Mouse (Mus musculus) hindbrain, embryonic 16.5 days (tissue): ENCODE measurements around the gene Znrf3. TPM values are rescaled to one million over a fixed set of nuclear protein-coding genes. Genes with fewer than 3 reads are reported as not detected.

Experiments
- ATAC-seq: fragments of 200-750 bp; cut with Nextera tagmentation; 2 replicates; pipeline ENCODE4 v1.8.0; 2017; ENCODE audit warnings: moderate TSS enrichment, moderate library complexity
- H3K27ac ChIP-seq: fragments of 300-500 bp; sonication (generic); 2 replicates; pipeline ENCODE4 v1.5.1; 2014; ENCODE audit warnings: low read depth, mild to moderate bottlenecking, control low read depth, low read length, moderate library complexity
- H3K27me3 ChIP-seq: fragments of 300-500 bp; sonication (generic); replicated peaks from 2 replicates; pipeline ENCODE4 v1.6.1; 2014; ENCODE audit warnings: low read length; ENCODE audit not compliant: control insufficient read depth, insufficient read depth
- H3K36me3 ChIP-seq: fragments of 300-500 bp; sonication (generic); 2 replicates; pipeline ENCODE4 v1.6.1; 2014; ENCODE audit warnings: mild to moderate bottlenecking, low read length, moderate library complexity, mixed read lengths; ENCODE audit not compliant: control insufficient read depth, insufficient read depth
- H3K4me1 ChIP-seq: fragments of 300-500 bp; sonication (generic); 2 replicates; pipeline ENCODE4 v1.6.1; 2014; ENCODE audit warnings: low read depth, low read length; ENCODE audit not compliant: control insufficient read depth, insufficient read depth
- H3K4me2 ChIP-seq: fragments of 300-500 bp; sonication (generic); 2 replicates; pipeline ENCODE4 v1.6.1; 2014; ENCODE audit warnings: mild to moderate bottlenecking, low read length, control low read depth, moderate library complexity
- H3K4me3 ChIP-seq: fragments of 300-500 bp; sonication (generic); 2 replicates; pipeline ENCODE4 v1.5.1; 2014; ENCODE audit warnings: mild to moderate bottlenecking, low read length, control low read depth, moderate library complexity
- H3K9ac ChIP-seq: fragments of 300-500 bp; sonication (generic); 2 replicates; pipeline ENCODE4 v1.6.1; 2014; ENCODE audit warnings: low read depth, mild to moderate bottlenecking, control low read depth, low read length, moderate library complexity
- H3K9me3 ChIP-seq: fragments of 300-500 bp; sonication (generic); 2 replicates; pipeline ENCODE4 v1.6.1; 2014; ENCODE audit warnings: mild to moderate bottlenecking, low read length, moderate library complexity; ENCODE audit not compliant: control insufficient read depth
- WGBS: fragments of 180-500 bp; shearing (Covaris S2); extraction: QIAGEN DNeasy Blood & Tissue Kit; methylation state at CpG from one replicate; pipeline ENCODE4 v1.1.7; 2014; 5-methylcytosine and 5-hydroxymethylcytosine counted together
- polyA plus RNA-seq: library from polyadenylated mRNA; unstranded; fragments of >200 nt; fragmentation: Nextera tagmentation; extraction: Ambion mirVana; gene quantifications from 2 replicates; pipeline ENCODE4 v1.2.1, GENCODE M21; 2015

Znrf3 gene
- polyA plus RNA-seq, 1 experiment from 2014 or later, result 8.1 TPM

DNA sequence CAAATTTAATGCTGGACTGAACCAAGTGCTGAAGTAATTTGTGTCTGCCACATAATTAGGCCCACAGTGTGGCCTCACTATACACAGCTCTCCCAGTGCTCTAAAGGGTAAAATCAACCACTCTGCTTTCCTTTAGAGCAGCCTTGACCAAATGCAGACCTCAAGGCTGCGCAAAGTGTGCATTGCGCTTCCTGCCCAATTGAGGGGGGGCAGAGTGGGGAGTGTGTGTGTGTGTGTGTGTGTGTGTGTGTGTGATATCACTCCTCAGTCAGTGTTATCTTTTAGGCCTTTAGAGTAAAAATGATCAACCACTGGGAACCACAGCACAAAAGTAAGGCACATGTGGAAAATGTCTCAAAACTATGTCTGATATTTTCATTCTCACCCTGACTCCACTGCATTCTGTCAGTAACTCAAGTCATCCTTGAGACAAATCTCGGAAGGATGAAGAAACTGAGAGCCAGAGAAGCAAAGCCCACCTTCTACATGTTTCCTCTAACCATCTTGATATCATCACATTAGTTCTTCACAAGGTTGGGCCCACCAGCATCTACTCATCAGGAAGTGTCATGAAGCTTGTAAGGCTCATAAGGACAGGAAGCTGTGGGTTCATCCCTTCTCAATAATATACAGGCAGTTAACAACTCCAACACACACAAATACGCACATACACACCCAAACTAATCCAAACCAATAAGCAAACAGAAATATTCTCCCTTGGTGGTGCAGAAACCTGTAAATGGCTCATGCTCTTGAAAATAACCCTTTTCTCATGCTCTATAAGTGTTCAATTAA, 15.1 kb downstream of the Znrf3 start:
- 93% methylated on average over 4 of the region's 4 CpGs for WGBS
- Histone ChIP-seq H3K27ac (no peak overlapping the region), H3K4me2 (no peak overlapping the region), H3K9me3 (no peaks in the 10 kb centered on the region), H3K27me3 (no peaks in the 10 kb centered on the region), H3K9ac (no peak overlapping the region), H3K4me1 (peaks cover 5% of the 10 kb centered on the region; the same call in 1 of the 2 replicates), H3K36me3 (no peaks in the 10 kb centered on the region), H3K4me3 (no peak overlapping the region)
- no peak for ATAC-seq

DNA sequence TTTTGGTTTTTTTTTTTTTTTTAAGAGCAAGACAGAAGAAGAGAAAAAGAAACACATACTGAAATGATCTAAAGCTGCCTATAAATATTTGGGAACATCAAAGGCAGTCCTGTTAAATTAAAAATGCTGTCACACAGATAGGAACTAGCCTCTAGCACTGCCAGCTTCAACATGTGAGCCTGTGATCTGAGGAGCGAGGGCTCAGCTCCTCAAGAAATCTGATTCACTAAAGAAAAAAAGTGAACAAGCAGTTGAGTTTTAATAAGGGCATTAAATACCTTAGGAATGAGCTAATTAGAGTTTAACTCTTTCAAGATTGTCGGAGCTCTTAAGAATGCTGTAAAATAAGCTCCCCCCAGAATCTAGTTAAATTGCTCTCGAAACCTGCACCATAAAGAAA, 17.4 kb downstream of the Znrf3 start:
- no peaks in the 10 kb centered on the region for H3K9me3 ChIP-seq
- 77% methylated on average over 3 of the region's 3 CpGs for WGBS
- ATAC-seq, result no peak
- H3K9ac ChIP-seq, result no peak overlapping the region
- H3K4me2 ChIP-seq, result no peak overlapping the region
- no peak overlapping the region for H3K4me3 ChIP-seq
- no peaks in the 10 kb centered on the region for H3K27me3 ChIP-seq
- peaks cover 9% of the 10 kb centered on the region; the same call in 1 of the 2 replicates for H3K4me1 ChIP-seq
- H3K27ac ChIP-seq, result no peak overlapping the region
- no peaks in the 10 kb centered on the region for H3K36me3 ChIP-seq

DNA sequence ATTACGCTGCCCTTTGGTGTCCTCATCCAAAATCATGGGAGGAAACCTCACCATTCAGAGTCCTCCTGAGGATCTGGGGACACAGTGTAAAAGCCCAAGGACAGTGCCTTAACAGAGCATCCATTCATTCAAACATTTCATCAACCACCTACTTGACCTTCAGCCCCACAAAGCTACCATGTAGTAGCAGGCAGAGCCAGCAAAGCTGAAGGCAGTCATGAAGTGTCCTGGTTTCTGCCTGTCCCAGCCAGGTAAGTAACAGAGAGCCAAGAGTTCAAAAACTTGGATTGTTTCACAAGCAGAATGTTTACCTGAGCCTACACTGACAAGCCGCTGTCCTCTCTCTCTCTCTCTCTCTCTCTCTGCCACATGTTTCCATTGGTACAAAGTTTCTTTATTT, 18.3 kb downstream of the Znrf3 start:
- Histone ChIP-seq H3K4me3 (no peak overlapping the region), H3K4me2 (no peak overlapping the region), H3K4me1 (peaks cover 16% of the 10 kb centered on the region), H3K27me3 (no peaks in the 10 kb centered on the region), H3K27ac (no peak overlapping the region), H3K9ac (no peak overlapping the region), H3K36me3 (no peaks in the 10 kb centered on the region), H3K9me3 (no peaks in the 10 kb centered on the region)
- no peak for ATAC-seq
- 96% methylated on average over 2 of the region's 2 CpGs for WGBS

DNA sequence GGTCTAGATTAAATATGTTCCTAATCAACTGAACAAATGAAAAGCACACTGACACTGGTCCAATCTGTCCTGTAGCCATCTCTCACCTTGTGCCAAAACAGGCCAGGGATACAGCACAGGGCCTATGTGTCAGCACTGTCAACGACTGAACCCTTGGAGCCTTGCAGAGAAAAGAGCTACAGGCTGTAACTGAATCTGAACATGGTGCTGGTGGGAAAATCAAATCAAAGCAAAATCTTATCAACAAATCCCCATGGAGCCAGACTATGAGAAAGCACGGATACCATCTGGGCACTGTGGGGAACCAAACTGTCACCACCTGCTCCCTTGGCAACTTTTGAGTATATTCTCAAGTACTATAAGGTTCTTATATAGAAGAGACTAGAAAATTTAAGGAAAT, 19.5 kb downstream of the Znrf3 start:
- ATAC-seq, result peak; percentile 71; the same call in 1 of the 2 replicates
- WGBS, result 31% methylated on average over 2 of the region's 2 CpGs
- Histone ChIP-seq H3K4me1 (peaks cover 11% of the 10 kb centered on the region), H3K27ac (no peak overlapping the region), H3K27me3 (no peaks in the 10 kb centered on the region), H3K9me3 (no peaks in the 10 kb centered on the region), H3K4me3 (no peak overlapping the region), H3K4me2 (no peak overlapping the region), H3K9ac (no peak overlapping the region), H3K36me3 (no peaks in the 10 kb centered on the region)

DNA sequence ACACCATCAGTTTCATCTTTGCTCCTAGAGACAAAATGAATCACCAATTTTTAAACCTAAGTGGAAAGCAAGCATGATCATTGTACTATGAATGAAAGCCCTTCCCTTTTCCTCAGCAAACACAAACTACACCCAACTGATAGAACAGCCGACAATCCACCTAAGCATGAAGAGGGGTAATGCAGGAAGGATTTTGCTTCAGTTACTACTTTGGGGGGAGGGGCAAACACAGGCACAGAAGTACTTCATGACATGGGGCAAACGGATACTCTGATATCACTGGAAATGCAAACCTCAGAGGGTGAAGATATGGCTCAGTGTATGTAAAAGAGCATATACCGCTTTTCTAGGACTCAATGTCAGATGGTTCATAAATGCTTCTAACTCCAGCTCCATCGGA, 20.5 kb downstream of the Znrf3 start:
- Histone ChIP-seq H3K9me3 (no peaks in the 10 kb centered on the region), H3K4me3 (no peak overlapping the region), H3K9ac (no peak overlapping the region), H3K4me2 (no peak overlapping the region), H3K4me1 (peaks cover 11% of the 10 kb centered on the region), H3K36me3 (no peaks in the 10 kb centered on the region), H3K27ac (no peak overlapping the region), H3K27me3 (no peaks in the 10 kb centered on the region)
- no peak for ATAC-seq
- WGBS, result 80% methylated on average over 4 of the region's 4 CpGs

DNA sequence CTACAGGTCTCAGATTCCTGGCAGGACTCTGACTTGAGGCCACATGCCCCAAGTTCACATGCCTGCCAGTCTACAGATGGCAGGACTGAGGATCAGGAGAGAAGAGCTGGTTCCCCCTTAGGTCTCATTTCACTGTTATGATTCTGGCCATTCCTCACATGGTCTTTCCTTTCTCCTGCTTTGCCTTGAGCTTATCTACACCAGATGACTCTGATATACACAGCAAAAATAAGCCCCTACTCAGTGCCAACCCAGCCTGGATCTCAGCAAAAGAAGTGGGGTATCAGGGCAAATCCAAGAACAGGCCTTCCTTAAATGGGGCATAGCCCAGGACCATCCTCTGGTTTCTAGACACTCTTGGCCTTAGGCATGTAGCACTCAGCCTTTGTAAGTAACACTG, 21.6 kb downstream of the Znrf3 start:
- H3K4me1 ChIP-seq, result peaks cover 11% of the 10 kb centered on the region
- H3K27ac ChIP-seq, result no peak overlapping the region
- H3K27me3 ChIP-seq, result no peaks in the 10 kb centered on the region
- no peak for ATAC-seq
- H3K4me3 ChIP-seq, result no peak overlapping the region
- no peak overlapping the region for H3K9ac ChIP-seq
- no peaks in the 10 kb centered on the region for H3K9me3 ChIP-seq
- no peak overlapping the region for H3K4me2 ChIP-seq
- no peaks in the 10 kb centered on the region for H3K36me3 ChIP-seq

DNA sequence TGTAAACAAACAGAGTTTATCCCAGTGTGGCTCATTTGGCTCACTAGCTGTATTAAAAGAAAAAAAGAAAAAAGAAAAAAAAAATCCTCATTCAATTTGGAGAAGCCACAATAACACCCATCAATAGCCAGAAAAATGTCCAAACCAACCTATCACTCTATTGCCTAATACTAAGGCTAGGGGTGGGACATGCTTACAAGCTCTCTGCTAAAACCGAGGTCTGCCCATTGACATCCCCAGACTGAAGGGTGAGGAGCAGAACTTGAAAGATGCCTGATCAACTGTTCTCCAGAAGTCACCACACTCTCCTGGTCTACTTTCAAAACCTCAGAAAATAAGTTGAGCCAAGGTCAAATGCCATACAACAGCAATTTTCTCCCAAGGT, 22.4 kb downstream of the Znrf3 start:
- no peaks in the 10 kb centered on the region for H3K9me3 ChIP-seq
- no peak overlapping the region; the same call in 1 of the 2 replicates for H3K27ac ChIP-seq
- H3K9ac ChIP-seq, result no peak overlapping the region
- peaks cover 11% of the 10 kb centered on the region for H3K4me1 ChIP-seq
- no peaks in the 10 kb centered on the region for H3K27me3 ChIP-seq
- H3K4me2 ChIP-seq, result no peak overlapping the region
- H3K36me3 ChIP-seq, result no peaks in the 10 kb centered on the region
- 50% methylated on average over 1 of the region's 1 CpGs for WGBS
- no peak for ATAC-seq
- H3K4me3 ChIP-seq, result no peak overlapping the region

DNA sequence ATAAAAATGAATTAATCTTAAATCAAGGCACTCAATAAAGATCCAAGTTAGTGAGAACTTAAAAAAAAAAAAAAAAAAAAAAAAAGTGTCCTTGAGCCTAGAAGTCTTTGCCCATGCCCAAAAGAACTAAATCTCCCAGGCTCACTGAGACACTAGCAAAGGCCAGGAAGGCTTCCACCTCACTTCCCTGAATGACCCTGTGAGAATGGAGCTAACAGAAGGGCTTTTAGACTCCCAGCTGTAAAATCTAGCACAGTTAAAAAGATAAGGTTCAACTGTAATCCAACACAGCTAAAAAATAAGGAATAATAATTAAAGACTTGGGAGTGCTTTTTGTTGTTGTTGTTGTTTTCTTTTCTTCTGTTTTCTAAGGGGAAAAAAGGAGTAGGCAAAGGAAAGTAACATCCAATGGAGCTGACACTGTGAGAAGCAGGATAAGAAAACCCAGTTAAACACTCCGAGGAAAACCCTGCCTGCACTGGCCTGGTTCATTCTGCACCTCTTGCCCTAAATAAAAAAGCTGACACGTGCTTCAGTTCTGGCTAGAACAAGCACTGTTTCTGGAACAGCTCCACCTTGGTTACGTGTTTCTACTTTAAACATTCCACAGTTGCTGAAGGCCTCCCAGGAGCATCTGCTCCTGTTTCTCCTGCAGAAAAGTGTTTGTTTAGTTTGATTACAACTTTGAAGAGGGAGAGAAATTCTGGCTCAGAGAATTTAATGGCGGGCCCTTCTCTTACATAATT, 23.0 kb downstream of the Znrf3 start:
- ATAC-seq, result no peak
- H3K9ac ChIP-seq, result no peak overlapping the region
- H3K27ac ChIP-seq, result peak overlapping the region; percentile 20; the same call in 1 of the 2 replicates
- WGBS, result 37% methylated on average over 4 of the region's 4 CpGs
- no peak overlapping the region for H3K4me2 ChIP-seq
- no peaks in the 10 kb centered on the region for H3K36me3 ChIP-seq
- H3K4me1 ChIP-seq, result peaks cover 11% of the 10 kb centered on the region
- H3K4me3 ChIP-seq, result no peak overlapping the region
- H3K9me3 ChIP-seq, result no peaks in the 10 kb centered on the region
- H3K27me3 ChIP-seq, result no peaks in the 10 kb centered on the region

DNA sequence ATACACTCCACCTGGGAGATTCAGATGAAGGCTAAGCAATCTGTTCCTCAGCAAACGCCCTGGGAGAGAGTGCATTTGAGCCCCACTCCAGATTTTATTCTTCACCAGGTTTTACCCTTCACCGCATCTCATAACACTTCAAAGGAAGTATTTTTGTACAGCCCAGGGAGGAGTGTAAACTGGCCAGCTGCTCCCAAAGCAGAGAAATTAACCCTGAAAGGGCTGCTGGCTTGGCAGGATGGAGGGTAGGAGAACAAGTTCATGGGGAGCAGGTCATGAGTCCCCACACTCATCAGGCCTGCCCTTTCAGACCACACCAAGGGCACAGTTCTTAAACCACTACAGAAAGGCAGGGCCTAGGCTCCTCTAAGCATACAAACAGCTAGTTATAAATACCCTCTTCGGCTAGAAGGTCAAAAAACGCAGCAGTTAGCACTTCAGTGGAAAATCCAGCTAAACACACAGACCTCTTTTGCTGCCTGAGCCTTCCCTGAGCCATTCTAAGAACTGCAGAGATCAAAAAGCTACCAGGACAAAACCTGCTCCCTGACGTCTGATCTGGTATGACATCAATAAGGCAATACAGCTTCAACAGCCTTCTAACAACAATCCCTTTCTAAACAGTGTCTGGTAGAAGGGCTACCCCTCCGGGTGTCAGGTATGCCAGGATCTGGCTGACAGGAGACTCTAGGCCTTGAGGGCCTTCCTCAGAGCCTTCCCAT, 28.9 kb downstream of the Znrf3 start:
- Histone ChIP-seq H3K9ac (no peak overlapping the region), H3K9me3 (no peaks in the 10 kb centered on the region), H3K27ac (peak overlapping the region; percentile 63; the same call in 1 of the 2 replicates), H3K4me2 (no peak overlapping the region; the same call in 1 of the 2 replicates), H3K4me1 (peaks cover 19% of the 10 kb centered on the region), H3K27me3 (no peaks in the 10 kb centered on the region), H3K36me3 (no peaks in the 10 kb centered on the region), H3K4me3 (no peak overlapping the region)
- ATAC-seq, result peak; percentile 45
- 24% methylated on average over 6 of the region's 6 CpGs for WGBS
